Mouse (Mus musculus) ES-E14 (cell line): Measurements from ENCODE around the gene Mapk14.

Experiments used
- HCFC1 ChIP-seq: IDR thresholded peaks from 2 replicates; pipeline ENCODE4 v1.6.1; 2012; ENCODE audit warnings: low read length, inconsistent platforms, borderline replicate concordance; ENCODE audit not compliant: insufficient read depth
- MAFK ChIP-seq: IDR thresholded peaks from 2 replicates; pipeline ENCODE4 v1.6.1; 2014; ENCODE audit warnings: mild to moderate bottlenecking, low read depth, low read length, inconsistent platforms; ENCODE audit not compliant: insufficient read depth

DNA sequence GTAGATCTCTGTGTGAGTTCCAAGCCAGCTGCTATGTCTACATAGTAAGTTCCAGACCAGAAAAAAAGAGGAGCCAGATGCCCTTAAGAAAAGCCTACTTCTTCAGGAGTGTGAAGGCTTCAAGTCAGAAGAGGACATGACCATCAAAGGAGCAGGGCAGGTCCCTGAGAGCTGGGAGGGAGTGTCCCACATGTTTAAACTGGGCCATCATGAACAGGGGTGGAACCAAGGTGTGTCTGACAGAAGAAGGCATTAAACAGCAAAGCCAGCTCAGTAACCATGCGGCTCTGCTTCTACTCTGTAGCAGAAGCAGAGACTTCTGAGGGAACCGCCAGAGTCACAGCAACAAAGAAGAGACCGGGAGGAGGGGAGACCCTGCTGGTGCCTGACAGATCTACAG, 47.4 kb upstream of the Mapk14 start:
- TF ChIP-seq MAFK, result no peak
- TF ChIP-seq HCFC1, result no peak
